Mouse (Mus musculus) spleen, adult 2 months (tissue): ENCODE measurements around the gene Vstm2l. TPM values are rescaled to one million over a fixed set of nuclear protein-coding genes. Genes with fewer than 3 reads are reported as not detected.

Experiments
- DNase-seq, 2 experiments: peaks; one replicate each; pipeline versions ENCODE4 v3.0.0 to v3.0.0-alpha.2; 2012 to 2021; ENCODE audit warnings: low spot score in 2 of 2, low read depth in 1 of 2
- H3K27ac ChIP-seq: fragments of 200-500 bp; 2 replicates; pipeline ENCODE4 v1.5.1; 2012; ENCODE audit warnings: low read length, inconsistent platforms; ENCODE audit not compliant: insufficient read depth
- H3K27me3 ChIP-seq: fragments of 200-500 bp; 2 replicates; pipeline ENCODE4 v1.6.1; 2012; ENCODE audit warnings: mild to moderate bottlenecking, moderate library complexity, low read length, inconsistent platforms; ENCODE audit not compliant: control insufficient read depth, insufficient read depth
- H3K36me3 ChIP-seq: fragments of 200-500 bp; 2 replicates; pipeline ENCODE4 v1.6.1; 2012; ENCODE audit warnings: mild to moderate bottlenecking, low read length, inconsistent platforms; ENCODE audit not compliant: control insufficient read depth, insufficient read depth
- H3K4me1 ChIP-seq: fragments of 200-500 bp; 2 replicates; pipeline ENCODE4 v1.6.1; 2011; ENCODE audit warnings: inconsistent platforms; ENCODE audit not compliant: control insufficient read depth, insufficient read depth, insufficient read length
- H3K4me3 ChIP-seq: fragments of 200-500 bp; 2 replicates; pipeline ENCODE4 v1.5.1; 2011; ENCODE audit warnings: mild to moderate bottlenecking, inconsistent platforms; ENCODE audit not compliant: insufficient read depth, insufficient read length; ENCODE audit errors: extremely low read depth
- CTCF ChIP-seq: fragments of 200-500 bp; IDR thresholded peaks from 2 replicates; pipeline ENCODE4 v1.5.1; 2011; ENCODE audit warnings: mild to moderate bottlenecking, inconsistent platforms; ENCODE audit not compliant: insufficient read depth, insufficient read length, insufficient replicate concordance; ENCODE audit errors: extremely low read depth
- POLR2A ChIP-seq: fragments of 200-500 bp; IDR thresholded peaks from 2 replicates; pipeline ENCODE4 v1.6.1; 2011; ENCODE audit warnings: low read depth, low read length, inconsistent platforms
- WGBS: fragments of 180-500 bp; shearing (Covaris S2); methylation state at CpG from one replicate; pipeline ENCODE4 v1.1.7; 2018; 5-methylcytosine and 5-hydroxymethylcytosine counted together
- polyA plus RNA-seq: library from polyadenylated mRNA; depleted of rRNA; stranded (reverse); fragments of >200 nt; gene quantifications from 2 replicates; pipeline ENCODE4 v1.2.3, GENCODE M21; 2012

Vstm2l gene
- polyA plus RNA-seq, 1 experiment, result not detected

- no peak overlapping the region for H3K4me3 ChIP-seq
- no peak for DNase-seq
- TF ChIP-seq POLR2A, result no peak
- no peak for TF ChIP-seq CTCF
- no peaks in the 10 kb centered on the region for H3K36me3 ChIP-seq
- H3K27ac ChIP-seq, result no peak overlapping the region
- 34% methylated on average over 2 of the region's 2 CpGs for WGBS
- H3K27me3 ChIP-seq, result no peaks in the 10 kb centered on the region
- H3K4me1 ChIP-seq, result no peaks in the 10 kb centered on the region
These were observed 13.4 kb downstream of the Vstm2l start for GRCm38 (mm10) chr2:157927815-157928214.

GRCm38 (mm10) chr2:157932655-157933054, 18.2 kb downstream of the Vstm2l start:
- no peak for DNase-seq
- Histone ChIP-seq H3K4me1 (no peaks in the 10 kb centered on the region), H3K27me3 (no peaks in the 10 kb centered on the region), H3K36me3 (no peaks in the 10 kb centered on the region), H3K4me3 (no peak overlapping the region), H3K27ac (no peak overlapping the region)
- TF ChIP-seq CTCF, result no peak
- TF ChIP-seq POLR2A, result no peak
- WGBS, result 74% methylated on average over 4 of the region's 4 CpGs

GRCm38 (mm10) chr2:157935444-157936171, 21.2 kb downstream of the Vstm2l start:
- H3K4me1 ChIP-seq, result no peaks in the 10 kb centered on the region
- TF ChIP-seq POLR2A (no peak), CTCF (no peak)
- no peak overlapping the region for H3K27ac ChIP-seq
- peaks cover 2% of the 10 kb centered on the region; the same call in 1 of the 2 replicates for H3K27me3 ChIP-seq
- no peak overlapping the region for H3K4me3 ChIP-seq
- 65% methylated on average over 11 of the region's 11 CpGs for WGBS
- DNase-seq, result no peak
- no peaks in the 10 kb centered on the region for H3K36me3 ChIP-seq

GRCm38 (mm10) chr2:157936676-157937075, 22.2 kb downstream of the Vstm2l start:
- peaks cover 5% of the 10 kb centered on the region; the same call in 1 of the 2 replicates for H3K27me3 ChIP-seq
- no peaks in the 10 kb centered on the region for H3K36me3 ChIP-seq
- DNase-seq, result no peak
- TF ChIP-seq CTCF (no peak), POLR2A (no peak)
- WGBS, result 82% methylated on average over 4 of the region's 4 CpGs
- no peak overlapping the region for H3K27ac ChIP-seq
- H3K4me3 ChIP-seq, result no peak overlapping the region
- no peaks in the 10 kb centered on the region for H3K4me1 ChIP-seq

- TF ChIP-seq CTCF (no peak), POLR2A (no peak)
- H3K4me3 ChIP-seq, result no peak overlapping the region
- H3K4me1 ChIP-seq, result peaks cover 5% of the 10 kb centered on the region; the same call in 1 of the 2 replicates
- peaks cover 17% of the 10 kb centered on the region for H3K27me3 ChIP-seq
- DNase-seq, result no peak
- no peak overlapping the region for H3K27ac ChIP-seq
- no peaks in the 10 kb centered on the region for H3K36me3 ChIP-seq
- 7% methylated on average over 18 of the region's 18 CpGs for WGBS
These were observed 26.2 kb downstream of the Vstm2l start for GRCm38 (mm10) chr2:157940586-157941185.

GRCm38 (mm10) chr2:157943514-157944155, 29.2 kb downstream of the Vstm2l start:
- TF ChIP-seq POLR2A (no peak), CTCF (0 out of 2 replicates have a peak, but pooled peaks have one; percentile 31)
- peaks cover 17% of the 10 kb centered on the region for H3K27me3 ChIP-seq
- peak overlapping the region; percentile 21; the same call in 1 of the 2 replicates for H3K4me3 ChIP-seq
- WGBS, result 2% methylated on average over 47 of the region's 47 CpGs
- DNase-seq, result peak in 1 of 2 experiments; percentile 17
- no peak overlapping the region for H3K27ac ChIP-seq
- H3K36me3 ChIP-seq, result no peaks in the 10 kb centered on the region
- peaks cover 5% of the 10 kb centered on the region; the same call in 1 of the 2 replicates for H3K4me1 ChIP-seq
